Mouse (Mus musculus) central nervous system, embryonic 18 days (tissue): Measurements from ENCODE around the gene Ankdd1a. TPM values are rescaled to one million over a fixed set of nuclear protein-coding genes. Genes with fewer than 3 reads are reported as not detected.

Experiments used
- polyA plus RNA-seq: library from polyadenylated mRNA; depleted of rRNA; stranded (reverse); fragments of >200 nt; gene quantifications from 2 replicates; pipeline ENCODE4 v1.2.3, GENCODE M21; 2012; rRNA removed

Ankdd1a gene
- polyA plus RNA-seq, result 2.4 and 2.9 TPM in 2 replicates

DNA sequence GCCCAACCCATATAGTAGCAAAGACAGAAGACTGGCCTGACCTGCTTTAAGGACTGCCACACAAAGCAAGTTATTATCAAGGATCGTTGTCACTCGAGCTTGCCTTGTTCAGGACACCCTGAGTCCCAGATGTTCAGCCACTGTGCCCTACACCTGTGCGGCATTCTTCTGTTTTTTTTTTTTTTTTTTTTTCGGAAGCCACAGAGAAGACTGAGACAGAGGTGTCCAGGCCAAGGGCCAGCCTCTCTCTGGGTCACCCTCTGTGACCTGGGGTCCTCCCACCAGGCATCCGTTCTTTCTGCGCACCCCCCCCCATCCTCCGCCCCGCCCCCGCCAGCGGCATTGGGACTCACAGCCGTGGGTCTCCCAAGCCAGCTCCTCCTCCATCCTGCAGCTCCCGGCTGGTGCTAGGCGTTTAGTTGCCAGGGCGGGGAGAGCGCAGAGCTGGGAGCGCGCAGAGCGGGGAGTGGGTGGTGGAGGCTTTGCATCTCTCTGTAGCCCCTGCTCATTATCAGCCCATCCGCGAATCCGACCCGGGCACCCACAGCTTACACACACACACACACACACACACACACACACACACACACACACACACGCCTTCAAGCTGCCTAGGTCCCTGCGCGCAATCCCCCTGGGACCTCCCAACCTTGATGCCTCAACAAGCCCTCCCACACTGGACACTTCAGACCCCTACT, at the start of gene Ankdd1a:
Gene Ankdd1a (minus strand): TSS at position 387 of the 698 bp plus-strand sequence.

DNA sequence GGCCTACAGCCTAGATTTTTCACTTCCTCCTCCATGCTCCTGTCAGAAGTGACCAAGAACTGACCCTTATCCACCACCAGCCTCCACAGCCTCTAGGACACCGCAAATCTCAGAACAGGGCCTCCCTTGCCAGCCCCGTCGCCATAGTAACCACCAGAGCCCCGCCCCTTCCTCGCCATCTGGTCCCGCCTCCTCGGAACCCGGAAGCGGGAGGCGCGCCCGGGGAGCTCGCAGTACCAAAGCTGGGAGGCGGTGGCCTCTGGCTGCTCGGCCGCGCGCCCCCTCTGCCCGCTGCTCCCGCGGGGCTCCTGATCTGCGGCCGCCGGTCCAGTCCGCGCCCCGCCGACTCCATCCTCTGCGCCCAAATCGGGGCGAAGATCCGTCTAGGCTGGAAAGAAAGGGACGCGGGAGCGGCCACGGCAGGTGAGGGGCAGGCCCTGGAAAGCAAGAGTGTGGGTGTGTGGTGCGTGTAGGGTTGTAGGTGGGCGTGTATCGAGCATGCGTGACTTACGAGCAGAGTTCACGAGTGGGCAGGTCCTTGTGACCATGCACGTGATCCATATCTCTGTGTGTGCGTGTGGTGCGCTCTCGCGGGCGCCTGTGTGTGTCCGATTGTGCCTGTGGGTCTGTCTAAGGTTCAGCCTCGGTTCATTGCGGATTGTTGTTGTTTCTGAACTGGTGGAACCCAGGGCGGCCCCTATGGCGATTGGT, 59.1 kb downstream of the Ankdd1a start, which contains the start of gene Spg21:
Gene Spg21 (plus strand): TSS at position 216 of the 711 bp plus-strand sequence.

Other genes with a start within 250 kb of the Ankdd1a start
- gene Clpx, start 225.9 kb downstream of the Ankdd1a start, polyA plus RNA-seq, result 18.9 and 21.6 TPM in 2 replicates
- gene Pdcd7, start 174.1 kb downstream of the Ankdd1a start, polyA plus RNA-seq, result 14.4 and 15.0 TPM in 2 replicates
- 10.0 and 13.3 TPM in 2 replicates for gene Ubap1l, start 159.2 kb downstream of the Ankdd1a start, polyA plus RNA-seq
- gene Kbtbd13, start 128.5 kb downstream of the Ankdd1a start, polyA plus RNA-seq, result 0.71 and 0.73 TPM in 2 replicates
- gene Rasl12, start 121.7 kb downstream of the Ankdd1a start, polyA plus RNA-seq, result 6.5 and 7.2 TPM in 2 replicates
- gene Slc51b, start 97.2 kb downstream of the Ankdd1a start, polyA plus RNA-seq, result not detected in 2 replicates
- gene Mtfmt, start 84.4 kb downstream of the Ankdd1a start, polyA plus RNA-seq, result 22.2 and 23.2 TPM in 2 replicates
- gene Spg21, start 59.2 kb downstream of the Ankdd1a start, polyA plus RNA-seq, result 45.7 and 50.9 TPM in 2 replicates
- 4.1 and 4.8 TPM in 2 replicates for gene Plekho2, start 59.8 kb upstream of the Ankdd1a start, polyA plus RNA-seq
- gene Pif1, start 67.0 kb upstream of the Ankdd1a start, polyA plus RNA-seq, result 2.2 and 2.4 TPM in 2 replicates
- gene Rbpms2, start 109.5 kb upstream of the Ankdd1a start, polyA plus RNA-seq, result 3.1 and 3.3 TPM in 2 replicates
- 228 and 229 TPM in 2 replicates for gene Oaz2, start 147.8 kb upstream of the Ankdd1a start, polyA plus RNA-seq